8 mouse cellular contexts compared by ENCODE assay signal in the genomic region with DNA sequence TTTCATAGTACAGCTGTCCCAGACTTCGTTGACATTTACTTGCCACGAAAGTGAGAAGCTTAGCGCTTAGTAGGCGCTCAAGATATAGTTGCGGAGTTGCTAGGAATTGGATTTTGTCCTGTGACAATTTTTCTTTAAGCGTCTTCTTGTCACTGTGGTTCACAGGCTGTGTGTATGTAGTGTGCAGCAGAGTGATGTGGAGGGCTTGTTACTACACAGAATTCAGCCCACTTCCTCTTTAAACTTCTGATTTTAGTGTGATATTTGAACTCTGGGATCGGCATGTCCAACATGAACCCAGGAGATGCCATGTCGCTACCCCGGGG. TPM values are rescaled to one million over a fixed set of nuclear protein-coding genes. Genes with fewer than 3 reads are reported as not detected.
DNase-seq lines count a peak whose midpoint lies in the region; ATAC-seq and TF ChIP-seq lines count a peak whose summit lies in the region.

No protein-coding gene starts in this region.

- TF ChIP-seq POLR2A in liver, adult 2 months (IDR thresholded peaks at IDR 0.05; ENCODE audit: extremely low read depth, insufficient read depth, low read length): no peak
- no peak for TF ChIP-seq POLR2A in olfactory bulb, adult 2 months (IDR thresholded peaks at IDR 0.05; ENCODE audit: insufficient read depth, low read depth, low read length)

- no peaks in the 10 kb centered on the region for H3K9me3 ChIP-seq in embryonic facial prominence, embryonic 12.5 days
- H3K9me3 ChIP-seq in limb, embryonic 11.5 days (ENCODE audit: control insufficient read depth, low read length): no peaks in the 10 kb centered on the region

- H3K4me2 ChIP-seq in embryonic facial prominence, embryonic 12.5 days (replicated peaks): peak overlapping the region; percentile 81
- H3K4me2 ChIP-seq in limb, embryonic 11.5 days (ENCODE audit: low read depth, severe bottlenecking): peak overlapping the region; percentile 81

- no peak for TF ChIP-seq CTCF in liver, adult 2 months (IDR thresholded peaks at IDR 0.05; ENCODE audit: low read depth, low read length)
- TF ChIP-seq CTCF in olfactory bulb, adult 2 months (IDR thresholded peaks at IDR 0.05; ENCODE audit: insufficient read depth, low read depth, low read length): no peak

- no peak for ATAC-seq in embryonic facial prominence, embryonic 12.5 days (ENCODE audit: insufficient number of reproducible peaks, insufficient read depth, low FRiP score, low TSS enrichment)
- no peak for ATAC-seq in limb, embryonic 11.5 days (ENCODE audit: insufficient number of reproducible peaks, low FRiP score, low TSS enrichment, low read depth)

- H3K27ac ChIP-seq in liver, adult 2 months (replicated peaks; ENCODE audit: insufficient read depth, low read depth, low read length): peak overlapping the region; percentile 71
- no peak overlapping the region for H3K27ac ChIP-seq in embryonic facial prominence, embryonic 12.5 days
- H3K27ac ChIP-seq in limb, embryonic 11.5 days (replicated peaks; ENCODE audit: low read depth, low read length): no peak overlapping the region
- H3K27ac ChIP-seq in olfactory bulb, adult 2 months (ENCODE audit: insufficient read depth, low read depth, low read length): peak overlapping the region; percentile 70

- H3K9ac ChIP-seq in liver, adult 2 months (ENCODE audit: low read depth, low read length): peak overlapping the region; percentile 89
- H3K9ac ChIP-seq in embryonic facial prominence, embryonic 12.5 days: peak overlapping the region; percentile 70; the same call in 1 of the 2 replicates
- H3K9ac ChIP-seq in limb, embryonic 11.5 days (ENCODE audit: low read length): peak overlapping the region; percentile 62

- DNase-seq in liver, adult 2 months (ENCODE audit: extremely low read depth, low read depth, low spot score): no peak
- no peak for DNase-seq in liver
- DNase-seq in limb, embryonic 11.5 days (ENCODE audit: low spot score): no peak
- no peak for DNase-seq in cerebellum, postnatal 14 days
- DNase-seq in adipocyte (ENCODE audit: low spot score): no peak
- DNase-seq in adrenal gland, postnatal 14 days: no peak

- H3K36me3 ChIP-seq in liver, adult 2 months (ENCODE audit: control insufficient read depth, insufficient read depth, low read length): no peaks in the 10 kb centered on the region
- no peaks in the 10 kb centered on the region for H3K36me3 ChIP-seq in embryonic facial prominence, embryonic 12.5 days
- H3K36me3 ChIP-seq in limb, embryonic 11.5 days (ENCODE audit: control insufficient read depth, insufficient read depth, low read length): no peaks in the 10 kb centered on the region

- WGBS in liver, adult 2 months: 41% methylated on average over 9 of the region's 9 CpGs
- 55% methylated on average over 9 of the region's 9 CpGs for WGBS in embryonic facial prominence, embryonic 12.5 days
- 55% methylated on average over 9 of the region's 9 CpGs for WGBS in limb, embryonic 11.5 days
- WGBS in olfactory bulb, adult 2 months: 47% methylated on average over 9 of the region's 9 CpGs

- H3K4me1 ChIP-seq in liver, adult 2 months (ENCODE audit: control insufficient read depth, insufficient read depth, low read length): peaks cover 3% of the 10 kb centered on the region; the same call in 1 of the 2 replicates
- H3K4me1 ChIP-seq in embryonic facial prominence, embryonic 12.5 days: no peaks in the 10 kb centered on the region
- H3K4me1 ChIP-seq in limb, embryonic 11.5 days (ENCODE audit: control insufficient read depth, insufficient read depth, low read length): no peaks in the 10 kb centered on the region
- no peaks in the 10 kb centered on the region for H3K4me1 ChIP-seq in olfactory bulb, adult 2 months (ENCODE audit: control insufficient read depth, insufficient read depth, low read length)

- peak overlapping the region; percentile 91 for H3K4me3 ChIP-seq in liver, adult 2 months (ENCODE audit: insufficient read depth, low read depth, low read length)
- H3K4me3 ChIP-seq in embryonic facial prominence, embryonic 12.5 days: peak overlapping the region; percentile 87
- peak overlapping the region; percentile 59 for H3K4me3 ChIP-seq in limb, embryonic 11.5 days (ENCODE audit: low read depth, low read length)
- peak overlapping the region; percentile 89 for H3K4me3 ChIP-seq in olfactory bulb, adult 2 months (ENCODE audit: insufficient read depth, low read depth, low read length)

- no peaks in the 10 kb centered on the region for H3K27me3 ChIP-seq in liver, adult 2 months (ENCODE audit: control insufficient read depth, insufficient read depth, low read length)
- H3K27me3 ChIP-seq in embryonic facial prominence, embryonic 12.5 days: no peaks in the 10 kb centered on the region
- H3K27me3 ChIP-seq in limb, embryonic 11.5 days (ENCODE audit: control insufficient read depth, insufficient read depth, low read length): no peaks in the 10 kb centered on the region

- H3K79me2 ChIP-seq in liver, adult 2 months (ENCODE audit: control insufficient read depth, insufficient read depth, low read length): no peaks in the 10 kb centered on the region; the same call in 1 of the 2 replicates

RNA-seq across cellular contexts. Expression of a gene that starts 0.7 kb away (rescaled TPM):
- total RNA-seq in liver, adult 2 months (2014; rRNA removed): 13.5 and 15.0 TPM in 2 replicates
- 22.6 and 24.4 TPM in 2 replicates for polyA plus RNA-seq in liver, adult 2 months (2012; rRNA removed)
- 23.1 and 24.3 TPM in 2 replicates for polyA plus RNA-seq in embryonic facial prominence, embryonic 12.5 days (2016; fragmentation: Nextera tagmentation; extraction: Ambion mirVana)
- polyA plus RNA-seq in limb, embryonic 11.5 days (2014; fragmentation: Nextera tagmentation; extraction: Ambion mirVana): 12.7 and 14.8 TPM in 2 replicates
- not detected in 2 replicates for polyA plus RNA-seq in olfactory bulb, adult 2 months (2012; ENCODE audit: insufficient read depth, insufficient read length, low replicate concordance, missing spikeins)
- 21.8 and 25.1 TPM in 2 replicates for total RNA-seq in adrenal gland, postnatal 14 days (2021)

RNA-seq across cellular contexts. Expression of a gene that starts 37.3 kb away (rescaled TPM):
- total RNA-seq in liver, adult 2 months (2014; rRNA removed): not detected in 2 replicates
- not detected in 2 replicates for polyA plus RNA-seq in liver, adult 2 months (2012; rRNA removed)
- polyA plus RNA-seq in embryonic facial prominence, embryonic 12.5 days (2016; fragmentation: Nextera tagmentation; extraction: Ambion mirVana): not detected in 2 replicates
- polyA plus RNA-seq in limb, embryonic 11.5 days (2014; fragmentation: Nextera tagmentation; extraction: Ambion mirVana): not detected in 2 replicates
- not detected in 2 replicates for polyA plus RNA-seq in olfactory bulb, adult 2 months (2012; ENCODE audit: insufficient read depth, insufficient read length, low replicate concordance, missing spikeins)
- total RNA-seq in adrenal gland, postnatal 14 days (2021): not detected in 2 replicates

Comparison
In these comparisons a context has a peak if more than half of its experiments do, and no peak if none do; other contexts are left out.
1. H3K27ac ChIP-seq: peak in liver, adult 2 months (single experiment) and olfactory bulb, adult 2 months (single experiment); none in embryonic facial prominence, embryonic 12.5 days (single experiment) and limb, embryonic 11.5 days (single experiment).
2. RNA of a gene that starts 0.7 kb away (polyA plus RNA-seq): 22.6 to 24.4 TPM in liver, adult 2 months, 23.1 to 24.3 TPM in embryonic facial prominence, embryonic 12.5 days and 12.7 to 14.8 TPM in limb, embryonic 11.5 days; not detected in olfactory bulb, adult 2 months; every median in the first group is over 10 times any median in the second.
3. Peak in every context shown above with its lines, with median percentiles within 50 percentile points of each other: H3K4me3 ChIP-seq and H3K9ac ChIP-seq.